Mouse (Mus musculus): ENCODE results near the gene Akt1s1.

Gene Akt1s1

GRCm38 (mm10) chr7:44824872-44825271 lies 23.9 kb upstream of the Akt1s1 start:
- peak in 1 of 2 experiments; percentile 76 for DNase-seq (ENCODE audit: low spot score in 2 of 2)

DNA sequence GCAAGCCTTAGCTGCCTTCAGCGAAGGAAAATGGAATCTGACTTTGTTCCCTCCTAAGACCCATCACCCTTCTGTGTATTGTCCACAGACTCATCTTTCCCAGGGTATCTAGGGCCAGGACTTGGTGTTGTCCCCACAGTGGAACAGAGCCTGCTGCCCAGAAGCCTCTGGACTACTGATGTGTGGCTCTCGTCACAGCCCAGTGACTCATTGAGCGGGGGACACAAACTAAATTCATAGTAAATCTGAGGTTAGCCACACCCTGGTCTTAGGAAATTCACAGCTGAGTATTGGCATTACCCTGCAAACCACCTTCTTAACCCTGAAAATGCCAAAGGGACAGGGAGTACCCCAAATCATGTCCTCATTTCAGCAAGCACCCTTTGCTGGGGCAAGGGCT lies 22.0 kb upstream of the Akt1s1 start:
- no peak for DNase-seq (ENCODE audit: low spot score in 2 of 2)

GRCm38 (mm10) chr7:44828706-44829105 lies 20.1 kb upstream of the Akt1s1 start:
- no peak for DNase-seq (ENCODE audit: low spot score in 2 of 2)

GRCm38 (mm10) chr7:44832763-44833162 lies 16.0 kb upstream of the Akt1s1 start:
- no peak for DNase-seq (ENCODE audit: low spot score in 2 of 2)

- no peak for DNase-seq (ENCODE audit: low spot score in 2 of 2)
Measured at GRCm38 (mm10) chr7:44835373-44836015, 13.3 kb upstream of the Akt1s1 start.

- no peak for DNase-seq (ENCODE audit: low spot score in 2 of 2)
Measured at GRCm38 (mm10) chr7:44836016-44836404, 12.8 kb upstream of the Akt1s1 start.

GRCm38 (mm10) chr7:44836423-44837053 lies 12.3 kb upstream of the Akt1s1 start:
- no peak for DNase-seq (ENCODE audit: low spot score in 2 of 2)

- no peak for DNase-seq (ENCODE audit: low spot score in 2 of 2)
Measured at GRCm38 (mm10) chr7:44838073-44838472, 10.7 kb upstream of the Akt1s1 start.

DNA sequence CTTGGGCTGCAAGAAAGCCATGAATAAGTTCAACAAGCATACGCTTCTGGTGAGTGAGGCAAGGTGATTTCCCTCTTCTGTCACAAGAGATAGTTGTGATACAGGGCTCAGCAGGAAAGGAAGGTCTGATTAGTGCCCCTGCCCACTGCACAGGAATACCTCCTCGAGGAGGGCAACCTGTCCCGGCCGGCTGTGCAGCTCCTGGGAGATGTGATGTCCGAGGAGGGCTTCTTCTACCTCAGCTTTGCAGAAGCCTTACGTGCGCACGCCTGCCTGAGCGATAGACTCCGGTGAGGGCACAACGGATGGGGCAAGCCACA lies 9.7 kb upstream of the Akt1s1 start:
- DNase-seq (ENCODE audit: low spot score in 2 of 2) = no peak

GRCm38 (mm10) chr7:44839491-44840191 lies 9.2 kb upstream of the Akt1s1 start:
- DNase-seq (ENCODE audit: low spot score in 2 of 2) = no peak

- DNase-seq (ENCODE audit: low spot score in 2 of 2) = no peak
Measured at GRCm38 (mm10) chr7:44840426-44840825, 8.4 kb upstream of the Akt1s1 start.

DNA sequence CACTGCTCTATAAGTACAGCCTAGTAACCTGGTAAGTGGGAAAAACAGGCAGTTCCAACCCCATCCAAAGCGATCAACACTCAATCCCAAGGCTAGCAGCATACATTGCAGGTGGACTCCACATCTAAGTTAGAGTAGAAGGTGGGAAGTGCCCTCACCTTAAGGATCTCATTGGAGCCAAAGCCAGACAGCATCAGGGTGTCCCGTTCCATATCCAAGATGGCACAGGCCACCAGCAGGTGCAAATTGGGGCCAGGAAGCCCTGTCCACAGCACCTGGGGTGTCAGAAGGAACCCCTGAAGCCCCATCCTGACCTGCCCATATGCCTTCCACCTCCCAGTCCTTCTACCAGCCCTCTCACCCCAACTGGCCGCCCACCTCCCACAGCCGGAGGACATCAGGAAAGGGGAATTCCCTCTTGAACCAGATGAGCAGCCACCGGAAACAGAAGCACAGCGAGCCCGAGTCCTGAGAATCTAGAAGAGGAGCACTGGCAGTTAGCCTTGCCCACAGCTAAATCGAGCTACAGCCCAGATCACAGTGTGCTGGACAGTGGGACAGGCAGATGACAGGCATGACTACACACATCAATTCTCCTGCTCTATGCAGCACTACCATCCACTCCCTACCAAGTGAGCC lies 6.8 kb upstream of the Akt1s1 start:
- DNase-seq (ENCODE audit: low spot score in 2 of 2) = no peak

DNA sequence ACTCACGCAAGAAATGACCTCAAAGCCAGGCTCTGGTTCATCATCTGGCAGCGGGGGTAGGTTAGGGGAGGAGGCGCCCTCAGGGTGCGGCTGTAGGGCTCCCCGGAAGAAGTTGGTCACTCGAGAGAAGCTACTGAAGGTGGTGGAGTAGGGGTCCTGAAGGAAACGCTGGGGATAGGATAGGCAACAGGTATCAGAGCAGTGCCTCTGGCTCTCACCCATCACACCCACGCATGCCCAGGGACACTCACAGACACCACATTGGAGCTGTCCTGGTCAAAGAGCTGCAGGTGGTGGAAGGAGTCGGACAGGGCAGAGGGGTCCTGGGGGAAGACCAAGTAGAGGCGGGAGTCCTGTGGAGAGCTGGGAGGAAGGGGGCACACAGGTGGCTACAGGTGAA lies 3.8 kb upstream of the Akt1s1 start:
- no peak for DNase-seq (ENCODE audit: low spot score in 2 of 2)

DNA sequence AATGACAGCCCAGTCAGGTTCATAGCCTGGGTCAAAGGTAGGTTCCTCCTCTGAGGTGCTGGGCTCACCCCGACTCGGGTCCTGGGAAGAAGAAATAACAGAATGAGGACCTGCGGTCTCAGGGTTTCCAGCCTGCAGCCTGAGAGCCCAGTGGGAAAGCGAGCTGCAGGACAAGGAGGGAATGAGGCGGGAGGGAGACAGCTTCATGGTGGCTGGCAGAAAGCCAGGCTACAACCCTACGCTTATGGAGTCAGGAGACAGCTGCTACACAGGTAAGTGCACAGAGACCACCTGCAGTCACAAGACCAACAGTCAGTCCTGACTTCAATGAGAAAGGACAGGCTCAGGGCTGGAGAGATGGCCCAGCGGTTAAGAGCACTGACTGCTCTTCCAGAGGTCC lies 2.0 kb upstream of the Akt1s1 start:
- no peak for DNase-seq (ENCODE audit: low spot score in 2 of 2)

GRCm38 (mm10) chr7:44847772-44848171 lies 1.0 kb upstream of the Akt1s1 start:
- no peak for DNase-seq (ENCODE audit: low spot score in 2 of 2)

- peak; percentile 89 to 90 for DNase-seq (ENCODE audit: low spot score in 2 of 2)
Measured at GRCm38 (mm10) chr7:44849416-44850111, 773 bp downstream of the Akt1s1 start.

GRCm38 (mm10) chr7:44850146-44850545 lies 1.4 kb downstream of the Akt1s1 start:
- peak in 1 of 2 experiments; percentile 82 for DNase-seq (ENCODE audit: low spot score in 2 of 2)

DNA sequence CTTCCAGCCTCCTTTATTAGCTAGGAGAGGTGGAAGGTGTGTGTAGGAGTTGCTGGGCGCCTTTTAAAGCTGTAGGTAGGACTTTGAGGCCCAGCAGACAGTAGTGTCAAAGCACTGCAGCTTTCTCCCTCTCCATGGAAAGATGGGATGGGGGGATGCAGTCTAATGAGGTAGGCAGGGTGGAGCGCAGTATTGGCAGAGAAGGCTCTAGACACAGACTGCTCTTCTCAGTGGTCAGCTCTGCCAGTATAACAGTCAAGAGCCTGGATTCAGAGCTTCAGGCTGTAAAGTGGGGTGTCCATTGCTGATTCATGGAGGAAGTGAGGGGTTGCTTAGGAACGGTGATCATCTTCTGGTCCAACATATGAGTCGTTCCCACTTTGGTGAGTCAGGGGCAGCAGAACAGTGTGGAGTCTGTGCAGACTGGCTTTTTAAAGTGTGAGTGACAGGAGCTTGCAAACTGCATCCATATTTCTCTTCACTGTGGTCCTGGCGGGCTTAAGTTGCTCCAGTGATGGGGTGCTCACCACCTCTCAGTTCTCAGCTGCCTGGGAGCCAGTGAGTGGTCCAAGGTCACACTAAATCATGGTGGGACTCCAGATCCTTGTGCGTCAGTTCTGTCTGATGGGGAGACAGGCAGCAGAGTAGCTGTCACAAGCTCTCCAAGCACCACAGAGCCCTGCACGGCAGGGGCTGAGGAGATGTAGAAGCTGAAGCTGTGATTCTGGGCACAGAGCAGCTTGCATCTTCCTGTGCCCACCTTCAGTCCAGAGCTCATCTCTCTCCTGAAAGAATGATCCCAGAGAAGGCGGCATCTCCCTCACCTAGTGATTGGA lies 2.2 kb downstream of the Akt1s1 start:
- no peak for DNase-seq (ENCODE audit: low spot score in 2 of 2)

DNA sequence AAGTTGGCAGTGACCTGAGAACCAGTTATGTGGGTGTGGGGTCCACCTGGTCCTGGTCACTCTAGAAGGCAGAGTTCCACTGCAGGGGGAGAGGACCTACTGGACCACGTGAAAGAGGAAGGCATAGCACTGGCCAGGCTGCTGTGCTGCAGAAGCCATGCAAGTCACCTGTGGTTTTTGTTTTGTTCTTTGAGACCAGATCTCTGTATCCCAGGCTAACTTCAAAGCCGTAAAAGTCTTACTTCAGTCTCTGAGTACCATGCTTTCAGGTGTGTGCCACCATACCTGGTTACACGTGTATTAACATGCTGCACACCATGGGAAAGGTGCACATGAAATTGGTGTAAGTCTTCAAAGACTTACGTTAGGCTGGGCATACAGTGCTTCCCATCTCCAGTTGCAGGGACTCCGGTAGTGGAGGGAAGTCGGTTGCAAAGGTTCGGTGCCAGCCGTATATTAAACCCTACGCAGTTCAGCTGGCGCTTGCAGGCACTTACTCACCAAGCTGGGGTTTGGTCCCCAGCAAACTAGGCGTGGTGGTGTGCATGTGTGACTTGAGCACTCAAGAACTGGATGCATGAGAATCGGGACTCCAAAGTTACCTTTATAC lies 2.9 kb downstream of the Akt1s1 start:
- DNase-seq (ENCODE audit: low spot score in 2 of 2) = no peak

DNA sequence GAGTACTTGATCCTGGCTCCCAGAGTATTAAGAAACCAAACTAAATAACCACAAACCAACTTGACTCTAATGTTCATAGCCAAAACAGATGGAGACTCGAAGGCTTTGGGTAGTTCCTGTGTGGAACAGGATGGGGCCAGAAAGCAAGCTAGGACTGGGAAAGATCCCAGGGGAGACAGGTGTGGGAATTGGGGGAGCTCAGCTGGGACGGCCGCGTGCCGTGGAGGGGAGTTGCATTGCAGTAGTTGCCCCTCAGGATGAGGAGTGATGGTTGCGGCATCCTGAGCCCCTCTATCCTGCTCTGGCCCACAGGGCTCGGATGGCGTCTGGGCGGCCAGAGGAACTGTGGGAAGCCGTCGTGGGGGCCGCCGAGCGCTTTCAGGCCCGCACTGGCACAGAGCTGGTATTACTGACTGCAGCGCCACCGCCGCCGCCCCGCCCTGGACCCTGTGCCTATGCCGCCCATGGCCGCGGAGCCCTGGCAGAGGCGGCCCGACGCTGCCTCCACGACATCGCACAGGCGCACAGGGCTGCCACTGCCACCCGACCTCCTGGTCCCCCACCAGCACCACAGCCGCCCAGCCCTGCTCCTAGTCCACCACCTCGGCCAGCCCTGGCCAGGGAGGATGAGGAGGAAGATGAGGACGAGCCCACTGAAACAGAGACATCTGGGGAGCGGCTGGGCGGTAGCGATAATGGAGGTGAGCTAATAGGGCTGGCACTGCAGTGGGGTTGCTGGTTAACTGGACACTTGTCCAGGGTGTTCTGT lies 3.7 kb downstream of the Akt1s1 start:
- no peak for DNase-seq (ENCODE audit: low spot score in 2 of 2)
